Mouse (Mus musculus) c-Kit-positive CD71-positive TER-119-negative erythroid progenitor cells, embryonic 14.5 days (primary cell): ENCODE measurements at regions not wholly inside any gene's neighbourhood (a gene's known extent, or its start where the extent isn't known, plus 50 kb on each side); places are given as distances from the start of the nearest gene placed in this dataset.

Source experiments
- DNase-seq: peaks from one replicate; pipeline ENCODE4 v3.0.0-alpha.2; 2013; ENCODE audit warnings: low read depth

- no peak for DNase-seq
Measured at GRCm38 (mm10) chr2:77358176-77358575, 77.8 kb upstream of the Sestd1 start.

- DNase-seq: no peak
Measured at GRCm38 (mm10) chr2:77356798-77357197, 76.4 kb upstream of the Sestd1 start.

- no peak for DNase-seq
Measured at GRCm38 (mm10) chr2:77351987-77352628, 71.7 kb upstream of the Sestd1 start.

GRCm38 (mm10) chr2:77347027-77347426 lies 66.6 kb upstream of the Sestd1 start:
- DNase-seq: no peak

GRCm38 (mm10) chr2:77343736-77344440 lies 63.5 kb upstream of the Sestd1 start:
- no peak for DNase-seq

GRCm38 (mm10) chr2:77342416-77342815 lies 62.0 kb upstream of the Sestd1 start:
- no peak for DNase-seq

GRCm38 (mm10) chr2:77341575-77342332 lies 61.4 kb upstream of the Sestd1 start:
- peak; percentile 76 for DNase-seq

GRCm38 (mm10) chr2:77340076-77340475 lies 59.7 kb upstream of the Sestd1 start:
- DNase-seq: no peak

GRCm38 (mm10) chr2:77337786-77338406 lies 57.5 kb upstream of the Sestd1 start:
- DNase-seq: no peak

GRCm38 (mm10) chr2:77337318-77337717 lies 56.9 kb upstream of the Sestd1 start:
- no peak for DNase-seq

- DNase-seq: no peak
Measured at GRCm38 (mm10) chr2:77336810-77337209, 56.4 kb upstream of the Sestd1 start.

GRCm38 (mm10) chr2:77334706-77335105 lies 54.3 kb upstream of the Sestd1 start:
- DNase-seq: no peak

- DNase-seq: no peak
Measured at GRCm38 (mm10) chr2:77333394-77334079, 53.1 kb upstream of the Sestd1 start.
